Mouse (Mus musculus): ENCODE data around the gene Acbd6. TPM values are rescaled to one million over a fixed set of nuclear protein-coding genes. Genes with fewer than 3 reads are reported as not detected.

Gene Acbd6
- polyA plus RNA-seq, 1 experiment from 2014 or later: 107 TPM

DNA sequence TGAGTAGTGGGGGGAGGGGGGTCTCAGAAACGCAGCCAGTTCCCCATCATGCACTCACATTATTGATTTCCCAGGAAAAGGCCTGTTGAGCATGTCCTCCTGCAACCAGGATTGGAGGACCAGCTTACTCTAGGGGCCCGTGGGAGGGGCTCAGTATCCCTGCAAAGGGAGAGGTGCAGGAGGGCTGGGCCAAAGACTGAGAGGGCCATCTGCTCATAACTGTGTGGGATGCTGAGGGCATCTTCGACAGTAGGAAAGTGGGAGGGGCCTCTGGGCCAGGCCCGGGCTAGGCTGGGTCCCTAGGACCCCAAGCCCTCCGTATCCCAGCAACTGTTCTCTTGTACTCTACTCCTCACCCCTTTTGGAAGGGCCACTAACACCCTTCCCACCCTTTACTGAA lies 146.3 kb downstream of the Acbd6 start:
- no peak overlapping the region for H3K4me2 ChIP-seq (replicated peaks)
- no peak overlapping the region for H3K4me3 ChIP-seq
- H3K27me3 ChIP-seq: no peaks in the 10 kb centered on the region
- H3K9ac ChIP-seq: no peak overlapping the region
- no peaks in the 10 kb centered on the region for H3K4me1 ChIP-seq
- no peaks in the 10 kb centered on the region for H3K9me3 ChIP-seq
- H3K36me3 ChIP-seq: no peaks in the 10 kb centered on the region
- WGBS: 66% methylated on average over 5 of the region's 5 CpGs
- no peak overlapping the region for H3K27ac ChIP-seq
- ATAC-seq (ENCODE audit: insufficient number of reproducible peaks, insufficient read depth, low FRiP score, low TSS enrichment): 0 out of 2 replicates have a peak, but pooled peaks have one; percentile 52

DNA sequence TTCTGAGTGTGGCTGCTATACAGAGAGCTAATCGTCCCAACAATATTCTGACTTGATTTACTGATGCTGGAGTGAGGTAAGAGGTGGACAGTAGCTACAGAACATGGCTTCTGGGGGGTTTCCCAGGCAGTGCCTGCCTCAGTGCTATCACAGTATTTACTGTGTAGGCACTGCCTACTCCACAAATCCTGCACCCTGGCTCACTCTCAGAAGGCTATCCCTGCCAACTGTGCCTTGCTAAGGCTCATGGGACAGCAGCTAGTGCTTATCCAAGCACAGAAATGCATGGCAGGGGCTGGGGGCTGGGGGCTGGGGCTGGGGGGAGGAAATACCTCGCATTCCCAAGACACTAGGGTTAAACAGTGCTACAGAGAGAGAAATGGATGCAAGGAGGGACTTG lies 155.4 kb downstream of the Acbd6 start:
- Histone ChIP-seq H3K4me1 (no peaks in the 10 kb centered on the region), H3K27me3 (no peaks in the 10 kb centered on the region), H3K4me3 (no peak overlapping the region), H3K9ac (no peak overlapping the region), H3K27ac (no peak overlapping the region), H3K4me2 (replicated peaks) (no peak overlapping the region), H3K36me3 (no peaks in the 10 kb centered on the region), H3K9me3 (no peaks in the 10 kb centered on the region)
- 60% methylated on average over 2 of the region's 2 CpGs for WGBS
- no peak for ATAC-seq (ENCODE audit: insufficient number of reproducible peaks, insufficient read depth, low FRiP score, low TSS enrichment)

DNA sequence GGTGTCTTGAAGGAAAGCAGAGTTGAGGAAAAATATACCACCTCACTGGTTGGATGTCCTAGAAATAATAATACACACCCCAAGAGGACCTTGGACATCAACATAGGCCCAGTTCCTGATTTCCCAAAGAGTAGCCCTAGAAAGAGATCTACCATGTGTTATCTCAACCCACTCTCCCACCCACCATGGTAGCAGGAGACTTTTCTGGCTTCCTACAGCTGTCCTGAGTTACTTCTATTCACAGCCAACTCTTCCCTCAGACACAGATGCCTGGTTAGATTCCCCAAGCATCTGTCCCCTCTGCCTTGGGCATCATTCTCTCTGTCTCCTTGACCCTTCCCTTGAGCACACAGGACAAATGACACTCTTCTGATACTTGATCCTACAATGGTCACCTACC lies 157.4 kb downstream of the Acbd6 start:
- no peak overlapping the region for H3K9ac ChIP-seq
- H3K36me3 ChIP-seq: no peaks in the 10 kb centered on the region
- H3K4me1 ChIP-seq: no peaks in the 10 kb centered on the region
- H3K27me3 ChIP-seq: peaks cover 5% of the 10 kb centered on the region; the same call in 1 of the 2 replicates
- H3K9me3 ChIP-seq: no peaks in the 10 kb centered on the region
- H3K4me3 ChIP-seq: no peak overlapping the region
- ATAC-seq (ENCODE audit: insufficient number of reproducible peaks, insufficient read depth, low FRiP score, low TSS enrichment): no peak
- H3K4me2 ChIP-seq (replicated peaks): no peak overlapping the region
- no peak overlapping the region for H3K27ac ChIP-seq

DNA sequence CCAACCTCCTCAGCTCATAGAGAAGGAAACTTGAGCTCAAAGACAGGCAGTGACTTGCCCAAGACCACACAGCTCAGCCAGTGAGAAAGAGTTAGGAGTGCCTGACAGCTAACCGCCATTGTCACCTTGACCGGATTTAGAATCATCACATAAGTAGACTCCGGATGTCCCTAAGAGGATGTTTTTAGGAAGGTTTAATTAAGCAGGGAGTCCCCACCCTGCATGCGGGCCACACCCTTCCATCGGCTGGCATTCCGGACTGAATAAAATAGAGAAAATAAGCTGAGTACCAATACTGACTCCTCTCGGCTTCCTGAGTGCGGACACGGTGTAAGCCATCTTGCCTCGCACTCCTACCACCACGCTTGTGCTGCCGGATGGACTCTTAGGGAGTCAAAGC lies 159.4 kb downstream of the Acbd6 start:
- H3K4me3 ChIP-seq: no peak overlapping the region
- 92% methylated on average over 12 of the region's 12 CpGs for WGBS

DNA sequence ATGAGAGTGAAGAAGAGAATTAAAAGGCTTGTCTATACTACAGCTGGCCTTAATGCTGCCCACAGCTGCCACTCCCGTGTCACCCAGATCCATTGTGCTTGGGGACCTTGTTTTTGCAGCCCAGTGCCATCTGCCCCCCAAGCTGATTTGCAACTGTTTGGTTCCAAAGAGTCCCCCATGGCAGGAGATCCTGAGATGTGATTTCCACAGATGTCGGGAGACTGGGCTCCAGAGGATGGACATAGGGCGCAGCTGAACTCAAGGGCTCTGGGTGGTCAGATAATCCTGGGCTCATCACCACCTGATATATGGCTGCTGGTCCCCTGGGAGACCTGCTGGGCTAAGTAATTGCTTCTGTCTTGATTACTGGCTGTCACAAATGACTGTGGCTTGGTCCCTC lies 160.9 kb downstream of the Acbd6 start:
- WGBS: 82% methylated on average over 3 of the region's 3 CpGs

More for the DNA sequence above, 159.4 kb downstream of the Acbd6 start:
- no peaks in the 10 kb centered on the region for H3K36me3 ChIP-seq
- peaks cover 11% of the 10 kb centered on the region; the same call in 1 of the 2 replicates for H3K27me3 ChIP-seq
- H3K4me1 ChIP-seq: no peaks in the 10 kb centered on the region
- ATAC-seq (ENCODE audit: insufficient number of reproducible peaks, insufficient read depth, low FRiP score, low TSS enrichment): no peak
- no peak overlapping the region for H3K27ac ChIP-seq
- no peak overlapping the region for H3K4me2 ChIP-seq (replicated peaks)
- H3K9me3 ChIP-seq: no peaks in the 10 kb centered on the region
- H3K9ac ChIP-seq: no peak overlapping the region

DNA sequence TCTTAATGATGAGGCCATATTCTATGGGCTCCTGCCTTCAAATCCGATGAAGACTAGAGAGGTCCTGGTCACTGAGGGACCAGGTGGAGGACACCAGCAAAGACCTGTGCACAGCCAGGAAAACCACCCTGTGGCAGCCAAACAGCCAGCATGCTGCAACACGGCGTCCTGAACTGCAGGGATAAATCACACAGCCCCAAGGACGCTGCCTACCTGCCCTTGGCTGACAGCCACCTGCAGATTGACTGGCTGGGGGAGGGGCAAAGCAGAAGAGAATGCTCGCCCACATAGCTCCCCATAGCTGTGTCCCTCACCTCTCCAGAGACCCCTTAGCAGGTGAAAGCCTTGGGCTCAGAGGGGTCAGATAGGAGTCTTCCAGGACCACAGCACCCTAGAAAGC lies 162.1 kb downstream of the Acbd6 start:
- Histone ChIP-seq H3K4me2 (replicated peaks) (no peak overlapping the region), H3K9ac (no peak overlapping the region), H3K36me3 (no peaks in the 10 kb centered on the region), H3K27ac (no peak overlapping the region), H3K4me3 (no peak overlapping the region), H3K4me1 (peaks cover 2% of the 10 kb centered on the region), H3K27me3 (peaks cover 36% of the 10 kb centered on the region), H3K9me3 (0 out of 2 replicates have a peak, but pooled peaks cover 2% of the 10 kb centered on the region)
- WGBS: 55% methylated on average over 5 of the region's 5 CpGs
- no peak for ATAC-seq (ENCODE audit: insufficient number of reproducible peaks, insufficient read depth, low FRiP score, low TSS enrichment)

More for the DNA sequence above, 160.9 kb downstream of the Acbd6 start:
- H3K9me3 ChIP-seq: no peaks in the 10 kb centered on the region
- no peak overlapping the region for H3K4me3 ChIP-seq
- no peaks in the 10 kb centered on the region for H3K36me3 ChIP-seq
- H3K4me1 ChIP-seq: peaks cover 2% of the 10 kb centered on the region
- H3K4me2 ChIP-seq (replicated peaks): no peak overlapping the region
- no peak for ATAC-seq (ENCODE audit: insufficient number of reproducible peaks, insufficient read depth, low FRiP score, low TSS enrichment)
- peaks cover 25% of the 10 kb centered on the region for H3K27me3 ChIP-seq
- H3K27ac ChIP-seq: no peak overlapping the region
- no peak overlapping the region for H3K9ac ChIP-seq

DNA sequence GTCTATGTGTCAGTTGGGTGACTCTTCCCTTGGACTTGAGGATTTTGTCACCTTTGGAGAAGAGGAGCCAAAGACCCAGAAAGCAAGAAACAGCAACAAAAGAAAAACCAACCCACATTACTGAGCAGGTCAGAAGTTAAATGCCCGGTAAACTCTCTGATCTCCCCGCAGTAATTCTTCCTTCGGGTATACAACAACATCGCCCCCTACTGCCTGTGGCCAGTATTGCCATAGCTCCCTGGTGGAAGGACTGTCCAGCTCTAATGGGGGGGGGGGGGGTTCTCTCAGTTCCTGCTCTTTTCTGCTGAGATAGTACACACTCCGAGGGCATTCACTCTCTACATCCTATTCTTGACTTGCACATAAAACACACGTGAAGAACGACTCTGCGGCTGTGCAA lies 163.5 kb downstream of the Acbd6 start:
- Histone ChIP-seq H3K4me1 (peaks cover 2% of the 10 kb centered on the region), H3K9me3 (0 out of 2 replicates have a peak, but pooled peaks cover 4% of the 10 kb centered on the region), H3K27ac (no peak overlapping the region), H3K4me2 (replicated peaks) (no peak overlapping the region), H3K4me3 (no peak overlapping the region), H3K9ac (no peak overlapping the region), H3K27me3 (peaks cover 44% of the 10 kb centered on the region), H3K36me3 (no peaks in the 10 kb centered on the region)
- ATAC-seq (ENCODE audit: insufficient number of reproducible peaks, insufficient read depth, low FRiP score, low TSS enrichment): no peak
- WGBS: 34% methylated on average over 8 of the region's 8 CpGs

DNA sequence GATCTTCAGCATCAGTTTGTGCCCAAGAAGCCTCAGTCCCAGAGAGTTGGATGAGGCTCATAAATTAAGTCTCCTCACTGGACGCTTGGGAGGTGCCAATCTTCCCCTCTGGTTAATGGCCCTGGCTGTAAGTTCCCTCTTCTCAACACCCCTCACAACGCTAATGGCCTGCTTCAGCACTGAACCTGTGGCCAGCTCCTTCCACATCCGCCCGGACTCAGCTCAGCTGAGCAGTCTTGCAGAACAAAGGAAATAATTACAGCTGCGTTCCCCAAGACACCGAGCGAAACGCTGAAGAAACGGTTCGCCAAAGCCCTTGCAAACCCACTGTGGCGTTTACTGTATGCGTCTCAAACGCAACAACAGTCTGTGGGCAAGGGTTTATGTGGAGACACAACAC lies 164.3 kb downstream of the Acbd6 start:
- Histone ChIP-seq H3K27me3 (peaks cover 48% of the 10 kb centered on the region), H3K27ac (no peak overlapping the region), H3K9ac (no peak overlapping the region), H3K4me1 (peaks cover 2% of the 10 kb centered on the region), H3K4me3 (peak overlapping the region; percentile 22), H3K9me3 (0 out of 2 replicates have a peak, but pooled peaks cover 4% of the 10 kb centered on the region), H3K36me3 (no peaks in the 10 kb centered on the region), H3K4me2 (replicated peaks) (peak overlapping the region; percentile 43)
- no peak for ATAC-seq (ENCODE audit: insufficient number of reproducible peaks, insufficient read depth, low FRiP score, low TSS enrichment)
- WGBS: 0% methylated on average over 13 of the region's 13 CpGs

DNA sequence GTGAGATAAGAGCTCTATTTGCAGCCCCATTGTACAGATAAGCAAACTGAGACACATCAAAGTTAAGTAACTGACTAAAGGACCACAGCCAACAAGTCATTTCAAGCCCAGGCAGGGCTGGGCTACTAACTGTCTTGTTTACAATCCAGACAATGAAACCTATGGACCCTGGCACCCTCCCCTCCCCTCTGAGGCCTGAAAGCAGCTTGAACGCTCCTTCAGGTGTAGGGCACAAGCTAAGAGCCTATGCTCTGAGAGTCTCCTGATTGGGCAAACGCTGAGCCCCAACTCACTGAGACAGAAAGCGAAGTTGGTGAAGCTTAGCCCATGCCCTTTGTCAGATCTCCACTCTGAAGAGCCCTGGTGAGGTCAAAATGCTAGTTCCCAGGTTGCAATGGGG lies 166.4 kb downstream of the Acbd6 start:
- Histone ChIP-seq H3K4me2 (replicated peaks) (no peak overlapping the region), H3K36me3 (no peaks in the 10 kb centered on the region), H3K9ac (no peak overlapping the region), H3K4me3 (no peak overlapping the region), H3K27ac (no peak overlapping the region), H3K9me3 (0 out of 2 replicates have a peak, but pooled peaks cover 4% of the 10 kb centered on the region), H3K4me1 (peaks cover 2% of the 10 kb centered on the region), H3K27me3 (peaks cover 69% of the 10 kb centered on the region)
- 65% methylated on average over 3 of the region's 3 CpGs for WGBS
- ATAC-seq (ENCODE audit: insufficient number of reproducible peaks, insufficient read depth, low FRiP score, low TSS enrichment): no peak

DNA sequence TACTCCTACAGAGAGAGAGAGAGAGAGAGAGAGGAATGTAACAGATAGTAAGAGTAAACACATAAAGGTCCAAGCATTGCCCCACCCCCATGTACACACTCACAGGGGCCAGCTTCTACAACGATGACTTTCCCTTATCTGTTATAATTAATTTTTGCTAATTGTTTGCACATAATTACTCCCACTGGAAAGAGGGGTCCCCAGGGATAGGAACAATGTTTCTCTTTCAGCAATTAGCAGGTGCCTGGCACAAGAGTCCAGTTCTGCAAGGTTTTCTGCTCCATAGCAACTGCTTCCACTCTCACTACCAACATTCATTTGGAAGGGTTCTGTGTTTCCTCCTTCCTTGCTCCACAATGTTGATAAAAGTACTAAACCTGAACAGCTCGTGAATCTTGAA lies 168.0 kb downstream of the Acbd6 start:
- no peak overlapping the region for H3K27ac ChIP-seq
- WGBS: 76% methylated on average over 2 of the region's 2 CpGs

DNA sequence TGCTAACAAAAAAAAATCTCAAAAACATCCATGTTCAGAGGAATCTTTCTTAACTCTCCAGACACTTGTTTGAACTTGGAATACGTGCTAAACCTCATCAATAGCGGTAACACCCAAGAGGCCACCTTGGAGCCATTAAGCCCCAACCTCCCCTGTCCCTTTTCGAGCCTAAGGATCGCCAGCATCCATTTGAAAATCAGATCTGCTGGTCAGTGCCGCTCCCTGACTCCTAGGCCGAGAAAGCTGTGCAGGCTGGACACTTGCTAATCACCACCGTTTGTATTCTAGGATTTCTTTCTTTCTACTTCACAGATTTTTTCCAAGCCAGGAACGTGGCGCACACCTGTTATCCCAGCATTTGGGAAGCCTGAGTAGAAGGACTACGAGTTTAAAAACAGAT lies 169.9 kb downstream of the Acbd6 start:
- 25% methylated on average over 10 of the region's 10 CpGs for WGBS
- no peak overlapping the region for H3K27ac ChIP-seq
- peaks cover under 1% of the 10 kb centered on the region for H3K4me1 ChIP-seq
- no peak overlapping the region for H3K4me3 ChIP-seq
- H3K27me3 ChIP-seq: peaks cover 90% of the 10 kb centered on the region
- H3K36me3 ChIP-seq: no peaks in the 10 kb centered on the region
- H3K4me2 ChIP-seq (replicated peaks): no peak overlapping the region
- no peak for ATAC-seq (ENCODE audit: insufficient number of reproducible peaks, insufficient read depth, low FRiP score, low TSS enrichment)
- H3K9me3 ChIP-seq: 0 out of 2 replicates have a peak, but pooled peaks cover 4% of the 10 kb centered on the region
- no peak overlapping the region for H3K9ac ChIP-seq

More for the DNA sequence above, 168.0 kb downstream of the Acbd6 start:
- no peaks in the 10 kb centered on the region for H3K36me3 ChIP-seq
- H3K4me3 ChIP-seq: no peak overlapping the region
- H3K4me1 ChIP-seq: peaks cover 2% of the 10 kb centered on the region
- no peak overlapping the region for H3K9ac ChIP-seq
- H3K9me3 ChIP-seq: 0 out of 2 replicates have a peak, but pooled peaks cover 4% of the 10 kb centered on the region
- ATAC-seq (ENCODE audit: insufficient number of reproducible peaks, insufficient read depth, low FRiP score, low TSS enrichment): no peak
- H3K4me2 ChIP-seq (replicated peaks): no peak overlapping the region
- H3K27me3 ChIP-seq: peaks cover 79% of the 10 kb centered on the region

DNA sequence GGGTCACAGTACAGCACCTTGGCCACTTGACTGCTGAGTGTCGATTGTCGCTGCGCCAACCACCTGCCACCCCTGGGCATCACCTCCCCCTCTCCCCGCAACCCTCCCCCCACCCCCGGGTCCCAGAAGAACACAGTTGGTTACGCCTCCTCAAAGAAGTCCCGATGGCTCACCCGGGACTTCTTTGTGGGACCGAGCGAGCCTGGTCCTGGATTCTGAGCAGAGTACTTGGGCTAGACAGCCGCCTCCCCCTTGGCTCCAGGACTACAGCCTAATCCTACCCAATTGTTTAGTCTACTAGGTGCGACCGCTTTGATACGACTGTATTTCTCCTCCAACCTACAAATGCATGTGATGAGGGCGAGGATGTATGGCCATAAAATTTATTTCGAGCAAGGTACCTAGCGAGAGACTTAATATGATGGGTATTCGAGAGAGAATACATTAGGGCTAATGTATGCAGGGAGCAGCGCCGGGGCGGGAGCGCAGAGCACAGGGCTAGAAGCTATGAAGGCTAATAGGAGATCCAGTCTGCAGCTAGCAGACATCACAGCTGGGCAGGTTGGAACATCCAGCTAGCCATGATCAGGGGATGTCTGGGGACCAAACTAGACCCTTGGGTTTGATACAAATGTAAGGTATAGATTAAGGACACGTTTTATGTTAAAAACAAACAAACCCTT lies 171.3 kb downstream of the Acbd6 start:
- ATAC-seq (ENCODE audit: insufficient number of reproducible peaks, insufficient read depth, low FRiP score, low TSS enrichment): no peak
- 0 out of 2 replicates have a peak, but pooled peaks cover 4% of the 10 kb centered on the region for H3K9me3 ChIP-seq
- no peaks in the 10 kb centered on the region for H3K36me3 ChIP-seq
- peaks cover 88% of the 10 kb centered on the region for H3K27me3 ChIP-seq
- no peak overlapping the region for H3K4me2 ChIP-seq (replicated peaks)
- no peak overlapping the region for H3K9ac ChIP-seq
- H3K4me1 ChIP-seq: no peaks in the 10 kb centered on the region
- H3K4me3 ChIP-seq: no peak overlapping the region
- H3K27ac ChIP-seq: no peak overlapping the region
- WGBS: 2% methylated on average over 23 of the region's 23 CpGs

All from embryonic facial prominence, embryonic 12.5 days (tissue).